Mouse (Mus musculus): ENCODE measurements around the gene Itgb1. TPM values are rescaled to one million over a fixed set of nuclear protein-coding genes. Genes with fewer than 3 reads are reported as not detected.
A peak's percentile ranks its signal among the peaks of the same experiment; 100 is the strongest.

Itgb1 gene
- total RNA-seq, 2 experiments from 2014 or later = 384 to 410 TPM

GRCm38 (mm10) chr8:128680548-128681325, 4.7 kb upstream of the Itgb1 start:
- no peak for DNase-seq
- intact Hi-C loops (cut with DNase I) = loop anchor here (10.0 kb wide), 1 partner anchor 316 kb away; no protein-coding TSS in a partner anchor

DNA sequence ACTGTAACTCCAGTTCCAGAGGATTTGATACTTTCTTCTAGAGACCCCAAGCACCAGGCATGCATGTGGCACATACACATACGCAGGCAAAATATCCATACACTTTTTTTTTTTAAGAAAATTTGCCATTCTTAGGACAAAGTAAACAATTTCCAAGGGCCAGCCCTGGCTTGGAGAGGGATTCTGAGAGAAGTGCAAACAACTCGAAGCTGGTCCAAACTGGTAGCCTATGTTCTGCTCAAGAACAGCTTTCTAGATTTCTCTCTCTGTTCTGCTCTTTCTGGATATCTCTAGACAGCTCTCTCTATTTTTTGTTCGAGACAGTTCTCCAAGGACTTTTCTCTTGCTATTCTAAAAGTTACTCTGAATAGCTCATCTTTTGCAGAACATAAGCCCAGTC, 3.5 kb upstream of the Itgb1 start:
- intact Hi-C loops (cut with DNase I) = loop anchor here (10.0 kb wide), 1 partner anchor 317 kb away; no protein-coding TSS in a partner anchor

GRCm38 (mm10) chr8:128684609-128685506, 596 bp upstream of the Itgb1 start:
- intact Hi-C loops (cut with DNase I) = loop anchor here (1.0 to 10.0 kb wide), 2 partner anchors 31 to 320 kb away; no protein-coding TSS in a partner anchor
- no peak for DNase-seq

More for the DNA sequence above, 3.5 kb upstream of the Itgb1 start:
- no peak for DNase-seq

- intact Hi-C loops (cut with DNase I) = loop anchor here (2.0 to 10.0 kb wide), 2 partner anchors 22 to 322 kb away; no protein-coding TSS in a partner anchor
- DNase-seq = no peak
These were observed 1.1 kb downstream of the Itgb1 start for GRCm38 (mm10) chr8:128686429-128686990.

- no peak for DNase-seq
- intact Hi-C loops (cut with DNase I) = loop anchor here (10.0 kb wide), 1 partner anchor 324 kb away; no protein-coding TSS in a partner anchor
These were observed 3.2 kb downstream of the Itgb1 start for GRCm38 (mm10) chr8:128688679-128689078.

DNA sequence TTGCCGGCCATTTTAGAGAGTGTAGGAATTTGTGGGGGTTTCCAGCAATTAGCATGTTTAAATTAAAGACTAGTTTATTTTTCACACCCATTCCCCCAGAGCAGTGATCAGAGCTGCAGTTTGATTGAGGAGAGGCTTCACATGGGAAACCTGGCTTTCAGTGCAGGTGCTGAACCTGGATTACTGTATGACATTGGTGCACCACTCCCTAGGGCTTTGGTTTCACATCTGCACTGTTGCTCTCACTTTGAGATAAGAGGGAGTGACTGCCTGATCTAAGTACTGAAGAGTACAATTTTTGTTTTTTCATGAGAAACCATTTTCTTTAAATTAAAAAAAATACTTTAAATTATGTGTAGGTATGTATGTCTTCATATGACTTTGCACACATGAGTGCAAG, 4.6 kb downstream of the Itgb1 start:
- DNase-seq = no peak
- intact Hi-C loops (cut with DNase I) = no loop called here

- intact Hi-C loops (cut with DNase I) = no loop called here
- DNase-seq = no peak
These were observed 11.4 kb downstream of the Itgb1 start for GRCm38 (mm10) chr8:128696701-128697397.

DNA sequence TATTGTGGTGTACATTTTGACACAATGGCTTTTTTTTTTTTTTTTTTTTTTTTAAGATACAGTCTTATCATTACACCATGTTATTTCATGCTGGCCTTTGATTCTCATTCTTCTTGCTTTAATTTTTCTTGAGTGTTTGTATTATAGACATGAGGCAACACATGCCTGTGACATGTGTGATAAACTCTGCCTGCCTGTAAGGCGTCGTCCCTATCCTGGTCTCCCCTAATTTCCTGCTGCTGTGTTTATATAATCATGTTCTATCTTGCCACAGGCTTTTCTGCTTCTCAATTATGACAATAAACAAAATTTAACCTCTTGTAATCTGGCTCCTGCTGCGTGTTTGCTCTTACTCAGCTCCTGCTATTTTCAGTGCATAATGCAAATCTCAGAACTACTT, 12.5 kb downstream of the Itgb1 start:
- DNase-seq = no peak
- intact Hi-C loops (cut with DNase I) = no loop called here

GRCm38 (mm10) chr8:128704376-128704775, 18.9 kb downstream of the Itgb1 start:
- intact Hi-C loops (cut with DNase I) = no loop called here
- DNase-seq = no peak

GRCm38 (mm10) chr8:128704836-128705235, 19.4 kb downstream of the Itgb1 start:
- no peak for DNase-seq
- intact Hi-C loops (cut with DNase I) = no loop called here

GRCm38 (mm10) chr8:128709261-128709660, 23.8 kb downstream of the Itgb1 start:
- DNase-seq = peak; percentile 83 to 92
- intact Hi-C loops (cut with DNase I) = loop anchor here (1.0 to 2.0 kb wide), 2 partner anchors 22 to 57 kb away; no protein-coding TSS in a partner anchor

GRCm38 (mm10) chr8:128716184-128716583, 30.7 kb downstream of the Itgb1 start:
- intact Hi-C loops (cut with DNase I) = loop anchor here (2.0 to 10.0 kb wide), 2 partner anchors 15 to 201 kb away; no protein-coding TSS in a partner anchor
- no peak for DNase-seq

GRCm38 (mm10) chr8:128724819-128725218, 39.4 kb downstream of the Itgb1 start:
- DNase-seq = no peak
- intact Hi-C loops (cut with DNase I) = no loop called here

- DNase-seq = no peak
- intact Hi-C loops (cut with DNase I) = no loop called here
These were observed 41.8 kb downstream of the Itgb1 start for GRCm38 (mm10) chr8:128727213-128727612.

GRCm38 (mm10) chr8:128732254-128732653, 46.8 kb downstream of the Itgb1 start:
- intact Hi-C loops (cut with DNase I) = no loop called here
- no peak for DNase-seq

GRCm38 (mm10) chr8:128734118-128734517, 48.7 kb downstream of the Itgb1 start:
- no peak for DNase-seq
- intact Hi-C loops (cut with DNase I) = no loop called here

- intact Hi-C loops (cut with DNase I) = no loop called here
- DNase-seq = no peak
These were observed 50.2 kb downstream of the Itgb1 start for GRCm38 (mm10) chr8:128735692-128736091.

Measured in heart, postnatal 36 days (tissue).